Mouse (Mus musculus) 3T3-L1 (cell line): Measurements from ENCODE around the gene Vill.
A peak's percentile ranks its signal among the peaks of the same experiment; 100 is the strongest.

ENCODE experiments used
- DNase-seq: peaks from one replicate; pipeline ENCODE4 v3.0.0-alpha.2; 2015; ENCODE audit warnings: low read depth, low spot score

Gene Vill

GRCm38 (mm10) chr9:119034676-119035665 is 17.6 kb upstream of the Vill start:
- no peak for DNase-seq

- DNase-seq: peak; percentile 97
These were observed 16.7 kb upstream of the Vill start for GRCm38 (mm10) chr9:119035836-119036235.

- peak; percentile 82 for DNase-seq
These were observed 15.4 kb upstream of the Vill start for GRCm38 (mm10) chr9:119037076-119037730.

GRCm38 (mm10) chr9:119038574-119038973 is 14.0 kb upstream of the Vill start:
- no peak for DNase-seq

- DNase-seq: no peak
These were observed 12.3 kb upstream of the Vill start for GRCm38 (mm10) chr9:119040101-119040775.

GRCm38 (mm10) chr9:119048182-119048903 is 4.2 kb upstream of the Vill start:
- no peak for DNase-seq

GRCm38 (mm10) chr9:119051158-119051557 is 1.4 kb upstream of the Vill start:
- DNase-seq: peak; percentile 91

- no peak for DNase-seq
These were observed 1.5 kb downstream of the Vill start for GRCm38 (mm10) chr9:119053964-119054576.

- no peak for DNase-seq
These were observed 2.8 kb downstream of the Vill start for GRCm38 (mm10) chr9:119055336-119055735.

- no peak for DNase-seq
These were observed 5.7 kb downstream of the Vill start for GRCm38 (mm10) chr9:119058245-119058644.

- DNase-seq: no peak
These were observed 8.1 kb downstream of the Vill start for GRCm38 (mm10) chr9:119060701-119061100.

GRCm38 (mm10) chr9:119063036-119063644 is 10.6 kb downstream of the Vill start:
- no peak for DNase-seq

GRCm38 (mm10) chr9:119064296-119064695 is 11.7 kb downstream of the Vill start:
- DNase-seq: no peak

GRCm38 (mm10) chr9:119067601-119068000 is 15.0 kb downstream of the Vill start:
- peak; percentile 79 for DNase-seq

GRCm38 (mm10) chr9:119068266-119068665 is 15.7 kb downstream of the Vill start:
- no peak for DNase-seq

GRCm38 (mm10) chr9:119070173-119070825 is 17.7 kb downstream of the Vill start:
- DNase-seq: no peak

GRCm38 (mm10) chr9:119071786-119072185 is 19.2 kb downstream of the Vill start:
- DNase-seq: no peak

- DNase-seq: no peak
These were observed 20.8 kb downstream of the Vill start for GRCm38 (mm10) chr9:119073184-119073895.

GRCm38 (mm10) chr9:119075685-119076084 is 23.1 kb downstream of the Vill start:
- DNase-seq: no peak
